Mouse (Mus musculus): ENCODE data around the gene Inpp4a. TPM values are rescaled to one million over a fixed set of nuclear protein-coding genes. Genes with fewer than 3 reads are reported as not detected.

Gene Inpp4a
- polyA plus RNA-seq, 1 experiment from 2014 or later, result 19.5 TPM

- ATAC-seq (ENCODE audit: insufficient number of reproducible peaks, insufficient read depth, low FRiP score, low TSS enrichment), result no peak
- 89% methylated on average over 3 of the region's 3 CpGs for WGBS
- no peaks in the 10 kb centered on the region for H3K36me3 ChIP-seq
Measured at GRCm38 (mm10) chr1:37343265-37343664, 43.6 kb downstream of the Inpp4a start.

GRCm38 (mm10) chr1:37344223-37344916, 44.7 kb downstream of the Inpp4a start:
- 85% methylated on average over 6 of the region's 6 CpGs for WGBS
- no peaks in the 10 kb centered on the region; the same call in 1 of the 2 replicates for H3K4me1 ChIP-seq

More at GRCm38 (mm10) chr1:37343265-37343664, 43.6 kb downstream of the Inpp4a start:
- Histone ChIP-seq H3K4me3 (no peak overlapping the region), H3K4me2 (replicated peaks) (no peak overlapping the region), H3K27ac (no peak overlapping the region), H3K9ac (no peak overlapping the region), H3K27me3 (no peaks in the 10 kb centered on the region), H3K4me1 (no peaks in the 10 kb centered on the region; the same call in 1 of the 2 replicates), H3K9me3 (no peaks in the 10 kb centered on the region)

GRCm38 (mm10) chr1:37347361-37348080, 47.9 kb downstream of the Inpp4a start:
- H3K27ac ChIP-seq, result no peak overlapping the region
- WGBS, result 70% methylated on average over 9 of the region's 9 CpGs
- no peak for ATAC-seq (ENCODE audit: insufficient number of reproducible peaks, insufficient read depth, low FRiP score, low TSS enrichment)
- H3K27me3 ChIP-seq, result no peaks in the 10 kb centered on the region
- H3K4me1 ChIP-seq, result no peaks in the 10 kb centered on the region
- no peak overlapping the region for H3K4me2 ChIP-seq (replicated peaks)
- H3K4me3 ChIP-seq, result no peak overlapping the region
- H3K9ac ChIP-seq, result no peak overlapping the region
- no peaks in the 10 kb centered on the region for H3K9me3 ChIP-seq
- no peaks in the 10 kb centered on the region for H3K36me3 ChIP-seq

More at GRCm38 (mm10) chr1:37344223-37344916, 44.7 kb downstream of the Inpp4a start:
- Histone ChIP-seq H3K36me3 (no peaks in the 10 kb centered on the region), H3K4me2 (replicated peaks) (no peak overlapping the region), H3K27ac (no peak overlapping the region), H3K9ac (no peak overlapping the region), H3K27me3 (no peaks in the 10 kb centered on the region), H3K4me3 (no peak overlapping the region), H3K9me3 (no peaks in the 10 kb centered on the region)
- no peak for ATAC-seq (ENCODE audit: insufficient number of reproducible peaks, insufficient read depth, low FRiP score, low TSS enrichment)

- H3K36me3 ChIP-seq, result no peaks in the 10 kb centered on the region
- no peak overlapping the region for H3K4me2 ChIP-seq (replicated peaks)
- no peaks in the 10 kb centered on the region for H3K4me1 ChIP-seq
- 45% methylated on average over 7 of the region's 7 CpGs for WGBS
- H3K27me3 ChIP-seq, result no peaks in the 10 kb centered on the region
- ATAC-seq (ENCODE audit: insufficient number of reproducible peaks, insufficient read depth, low FRiP score, low TSS enrichment), result no peak
- no peak overlapping the region for H3K9ac ChIP-seq
- H3K4me3 ChIP-seq, result no peak overlapping the region
- no peak overlapping the region for H3K27ac ChIP-seq
- no peaks in the 10 kb centered on the region for H3K9me3 ChIP-seq
Measured at GRCm38 (mm10) chr1:37350886-37351651, 51.4 kb downstream of the Inpp4a start.

- 94% methylated on average over 2 of the region's 2 CpGs for WGBS
- H3K36me3 ChIP-seq, result no peaks in the 10 kb centered on the region
- no peaks in the 10 kb centered on the region for H3K4me1 ChIP-seq
- H3K27ac ChIP-seq, result no peak overlapping the region
- H3K4me3 ChIP-seq, result no peak overlapping the region
- ATAC-seq (ENCODE audit: insufficient number of reproducible peaks, insufficient read depth, low FRiP score, low TSS enrichment), result no peak
- H3K4me2 ChIP-seq (replicated peaks), result no peak overlapping the region
- no peak overlapping the region for H3K9ac ChIP-seq
- H3K27me3 ChIP-seq, result no peaks in the 10 kb centered on the region
- H3K9me3 ChIP-seq, result no peaks in the 10 kb centered on the region
Measured at GRCm38 (mm10) chr1:37351961-37352360, 52.3 kb downstream of the Inpp4a start.

GRCm38 (mm10) chr1:37353456-37353855, 53.8 kb downstream of the Inpp4a start:
- no peak overlapping the region for H3K4me3 ChIP-seq
- H3K4me1 ChIP-seq, result no peaks in the 10 kb centered on the region
- H3K27me3 ChIP-seq, result no peaks in the 10 kb centered on the region
- no peaks in the 10 kb centered on the region for H3K36me3 ChIP-seq
- no peak overlapping the region for H3K27ac ChIP-seq
- whole genome bisulfite sequencing, result 87% methylated on average over 4 of the region's 4 CpGs
- H3K9ac ChIP-seq, result no peak overlapping the region
- H3K4me2 ChIP-seq (replicated peaks), result no peak overlapping the region
- H3K9me3 ChIP-seq, result no peaks in the 10 kb centered on the region
- no peak for ATAC-seq (ENCODE audit: insufficient number of reproducible peaks, insufficient read depth, low FRiP score, low TSS enrichment)

GRCm38 (mm10) chr1:37355492-37355891, 55.8 kb downstream of the Inpp4a start:
- Histone ChIP-seq H3K9me3 (no peaks in the 10 kb centered on the region), H3K9ac (no peak overlapping the region), H3K36me3 (no peaks in the 10 kb centered on the region), H3K27ac (no peak overlapping the region), H3K27me3 (no peaks in the 10 kb centered on the region), H3K4me1 (no peaks in the 10 kb centered on the region), H3K4me3 (no peak overlapping the region), H3K4me2 (replicated peaks) (no peak overlapping the region)
- no peak for ATAC-seq (ENCODE audit: insufficient number of reproducible peaks, insufficient read depth, low FRiP score, low TSS enrichment)
- WGBS, result 87% methylated on average over 3 of the region's 3 CpGs

GRCm38 (mm10) chr1:37356305-37356704, 56.6 kb downstream of the Inpp4a start:
- Histone ChIP-seq H3K36me3 (no peaks in the 10 kb centered on the region), H3K9me3 (no peaks in the 10 kb centered on the region), H3K27me3 (no peaks in the 10 kb centered on the region), H3K9ac (no peak overlapping the region), H3K4me1 (no peaks in the 10 kb centered on the region), H3K4me3 (no peak overlapping the region), H3K27ac (no peak overlapping the region), H3K4me2 (replicated peaks) (no peak overlapping the region)
- WGBS, result 93% methylated on average over 3 of the region's 3 CpGs
- no peak for ATAC-seq (ENCODE audit: insufficient number of reproducible peaks, insufficient read depth, low FRiP score, low TSS enrichment)

GRCm38 (mm10) chr1:37357173-37357572, 57.5 kb downstream of the Inpp4a start:
- Histone ChIP-seq H3K36me3 (no peaks in the 10 kb centered on the region), H3K27me3 (no peaks in the 10 kb centered on the region), H3K4me1 (no peaks in the 10 kb centered on the region), H3K27ac (no peak overlapping the region), H3K9ac (no peak overlapping the region), H3K4me2 (replicated peaks) (no peak overlapping the region), H3K9me3 (no peaks in the 10 kb centered on the region), H3K4me3 (no peak overlapping the region)
- 88% methylated on average over 6 of the region's 6 CpGs for WGBS
- ATAC-seq (ENCODE audit: insufficient number of reproducible peaks, insufficient read depth, low FRiP score, low TSS enrichment), result no peak

- Histone ChIP-seq H3K27ac (no peak overlapping the region), H3K4me2 (replicated peaks) (no peak overlapping the region), H3K4me3 (no peak overlapping the region), H3K9me3 (no peaks in the 10 kb centered on the region), H3K4me1 (no peaks in the 10 kb centered on the region), H3K27me3 (no peaks in the 10 kb centered on the region), H3K9ac (no peak overlapping the region), H3K36me3 (no peaks in the 10 kb centered on the region)
- ATAC-seq (ENCODE audit: insufficient number of reproducible peaks, insufficient read depth, low FRiP score, low TSS enrichment), result no peak
- WGBS, result 87% methylated on average over 8 of the region's 8 CpGs
Measured at GRCm38 (mm10) chr1:37358621-37359020, 59.0 kb downstream of the Inpp4a start.

GRCm38 (mm10) chr1:37359395-37360092, 59.9 kb downstream of the Inpp4a start:
- Histone ChIP-seq H3K4me2 (replicated peaks) (no peak overlapping the region), H3K4me3 (no peak overlapping the region), H3K27ac (no peak overlapping the region), H3K4me1 (no peaks in the 10 kb centered on the region), H3K27me3 (no peaks in the 10 kb centered on the region), H3K9ac (no peak overlapping the region), H3K9me3 (no peaks in the 10 kb centered on the region), H3K36me3 (no peaks in the 10 kb centered on the region)
- ATAC-seq (ENCODE audit: insufficient number of reproducible peaks, insufficient read depth, low FRiP score, low TSS enrichment), result no peak
- WGBS, result 76% methylated on average over 6 of the region's 6 CpGs
